Mouse (Mus musculus): ENCODE measurements at regions not wholly inside any gene's neighbourhood (a gene's known extent, or its start where the extent isn't known, plus 50 kb on each side); places are given as distances from the start of the nearest gene placed in this dataset.

- no peak for DNase-seq (ENCODE audit: low read depth, low spot score)
These were observed 57.9 kb downstream of the Sox9 start for GRCm38 (mm10) chr11:112839721-112840494.

- DNase-seq (ENCODE audit: low read depth, low spot score), result no peak
These were observed 58.4 kb downstream of the Sox9 start for GRCm38 (mm10) chr11:112840495-112840828.

- no peak for DNase-seq (ENCODE audit: low read depth, low spot score)
These were observed 62.4 kb downstream of the Sox9 start for GRCm38 (mm10) chr11:112844258-112844901.

GRCm38 (mm10) chr11:112847146-112847545 lies 65.1 kb downstream of the Sox9 start:
- no peak for DNase-seq (ENCODE audit: low read depth, low spot score)

- DNase-seq (ENCODE audit: low read depth, low spot score), result no peak
These were observed 65.8 kb downstream of the Sox9 start for GRCm38 (mm10) chr11:112847851-112848250.

GRCm38 (mm10) chr11:112849974-112850373 lies 68.0 kb downstream of the Sox9 start:
- no peak for DNase-seq (ENCODE audit: low read depth, low spot score)

- no peak for DNase-seq (ENCODE audit: low read depth, low spot score)
These were observed 68.7 kb downstream of the Sox9 start for GRCm38 (mm10) chr11:112850532-112851272.

GRCm38 (mm10) chr11:112851321-112851720 lies 69.3 kb downstream of the Sox9 start:
- no peak for DNase-seq (ENCODE audit: low read depth, low spot score)

- no peak for DNase-seq (ENCODE audit: low read depth, low spot score)
These were observed 74.0 kb downstream of the Sox9 start for GRCm38 (mm10) chr11:112855975-112856374.

GRCm38 (mm10) chr11:112859309-112859708 lies 77.3 kb downstream of the Sox9 start:
- no peak for DNase-seq (ENCODE audit: low read depth, low spot score)

- DNase-seq (ENCODE audit: low read depth, low spot score), result no peak
These were observed 78.8 kb downstream of the Sox9 start for GRCm38 (mm10) chr11:112860797-112861196.

GRCm38 (mm10) chr11:112861233-112861632 lies 79.2 kb downstream of the Sox9 start:
- DNase-seq (ENCODE audit: low read depth, low spot score), result no peak

GRCm38 (mm10) chr11:112865836-112866235 lies 83.8 kb downstream of the Sox9 start:
- DNase-seq (ENCODE audit: low read depth, low spot score), result no peak

- no peak for DNase-seq (ENCODE audit: low read depth, low spot score)
These were observed 87.5 kb downstream of the Sox9 start for GRCm38 (mm10) chr11:112869571-112869970.

- no peak for DNase-seq (ENCODE audit: low read depth, low spot score)
These were observed 88.4 kb downstream of the Sox9 start for GRCm38 (mm10) chr11:112870201-112871035.

GRCm38 (mm10) chr11:112872677-112873367 lies 90.8 kb downstream of the Sox9 start:
- DNase-seq (ENCODE audit: low read depth, low spot score), result no peak

- DNase-seq (ENCODE audit: low read depth, low spot score), result no peak
These were observed 92.2 kb downstream of the Sox9 start for GRCm38 (mm10) chr11:112874239-112874638.

GRCm38 (mm10) chr11:112876226-112876625 lies 94.2 kb downstream of the Sox9 start:
- DNase-seq (ENCODE audit: low read depth, low spot score), result no peak

GRCm38 (mm10) chr11:112878436-112878835 lies 96.4 kb downstream of the Sox9 start:
- no peak for DNase-seq (ENCODE audit: low read depth, low spot score)

GRCm38 (mm10) chr11:112880736-112881135 lies 98.7 kb downstream of the Sox9 start:
- DNase-seq (ENCODE audit: low read depth, low spot score), result no peak

- DNase-seq (ENCODE audit: low read depth, low spot score), result no peak
These were observed 103.4 kb downstream of the Sox9 start for GRCm38 (mm10) chr11:112885336-112885940.
